Mouse (Mus musculus): Measurements from ENCODE around the gene Actrt2. TPM values are rescaled to one million over a fixed set of nuclear protein-coding genes. Genes with fewer than 3 reads are reported as not detected.
A peak's percentile ranks its signal among the peaks of the same experiment; 100 is the strongest.

Actrt2 gene
- polyA plus RNA-seq, 1 experiment from 2014 or later: not detected

- Histone ChIP-seq H3K27ac (replicated peaks) (0 out of 2 replicates have a peak overlapping the region, but pooled peaks have one; percentile 21), H3K4me3 (no peak overlapping the region), H3K27me3 (peaks cover 14% of the 10 kb centered on the region; the same call in 1 of the 2 replicates), H3K9ac (no peak overlapping the region), H3K36me3 (no peaks in the 10 kb centered on the region), H3K9me3 (no peaks in the 10 kb centered on the region), H3K4me1 (replicated peaks) (peaks cover 14% of the 10 kb centered on the region), H3K4me2 (0 out of 2 replicates have a peak overlapping the region, but pooled peaks have one; percentile 32)
- ATAC-seq (ENCODE audit: low FRiP score, low read depth): no peak
- WGBS: 48% methylated on average over 10 of the region's 10 CpGs
Measured at GRCm38 (mm10) chr4:154675441-154676000, 7.9 kb upstream of the Actrt2 start.

- no peak for ATAC-seq (ENCODE audit: low FRiP score, low read depth)
- no peak overlapping the region for H3K4me3 ChIP-seq
- peak overlapping the region; percentile 32 for H3K4me2 ChIP-seq
- no peaks in the 10 kb centered on the region for H3K36me3 ChIP-seq
- no peaks in the 10 kb centered on the region for H3K9me3 ChIP-seq
- no peak overlapping the region for H3K9ac ChIP-seq
- peaks cover 14% of the 10 kb centered on the region for H3K4me1 ChIP-seq (replicated peaks)
- WGBS: 25% methylated on average over 15 of the region's 15 CpGs
- 0 out of 2 replicates have a peak overlapping the region, but pooled peaks have one; percentile 21 for H3K27ac ChIP-seq (replicated peaks)
- peaks cover 14% of the 10 kb centered on the region; the same call in 1 of the 2 replicates for H3K27me3 ChIP-seq
Measured at GRCm38 (mm10) chr4:154674966-154675365, 7.3 kb upstream of the Actrt2 start.

DNA sequence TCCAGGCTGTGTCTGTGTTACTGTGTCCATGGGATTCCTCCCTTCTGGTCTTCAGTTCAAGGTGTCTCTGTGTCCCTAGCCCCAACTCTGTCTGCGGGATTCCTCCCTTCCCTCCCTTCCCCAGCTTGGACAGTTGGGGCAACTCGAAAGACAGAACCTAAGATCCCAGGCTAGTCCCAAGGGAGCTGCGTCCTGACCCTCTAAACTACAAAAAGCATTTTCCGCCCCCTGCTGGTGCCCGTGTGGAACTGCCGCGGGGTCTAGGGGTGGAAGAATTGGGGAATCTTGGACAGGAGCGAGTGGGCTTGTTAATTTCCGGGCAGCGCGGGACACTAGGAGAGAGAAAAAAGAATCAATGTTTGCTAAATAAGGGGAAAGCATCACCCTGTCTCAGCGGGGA lies 6.9 kb upstream of the Actrt2 start:
- no peak overlapping the region for H3K27ac ChIP-seq (replicated peaks)
- no peak overlapping the region for H3K9ac ChIP-seq

DNA sequence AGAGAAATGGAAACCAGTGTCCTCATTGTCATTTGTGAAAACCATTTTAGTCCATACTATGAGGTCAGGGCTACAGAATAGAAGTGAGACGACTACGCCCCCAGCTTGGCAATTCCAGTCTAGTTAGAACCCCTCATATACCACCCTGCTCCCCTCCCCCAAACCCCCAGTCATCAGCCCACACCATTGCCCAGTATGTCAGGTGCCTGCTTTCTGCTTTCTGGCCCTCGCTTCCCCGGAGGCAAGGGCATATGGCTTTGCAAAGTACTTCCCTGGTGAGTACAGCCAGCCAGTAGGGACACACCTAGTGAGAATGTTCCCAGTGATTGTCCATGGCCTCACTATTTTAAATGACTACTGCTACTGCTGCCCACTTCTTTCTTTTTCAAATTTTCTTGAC lies 6.3 kb upstream of the Actrt2 start:
- no peak for ATAC-seq (ENCODE audit: low FRiP score, low read depth)
- peaks cover 14% of the 10 kb centered on the region for H3K4me1 ChIP-seq (replicated peaks)
- H3K27ac ChIP-seq (replicated peaks): no peak overlapping the region
- no peaks in the 10 kb centered on the region for H3K9me3 ChIP-seq
- H3K4me3 ChIP-seq: no peak overlapping the region
- peaks cover 14% of the 10 kb centered on the region; the same call in 1 of the 2 replicates for H3K27me3 ChIP-seq
- WGBS: 76% methylated on average over 4 of the region's 4 CpGs
- no peak overlapping the region for H3K9ac ChIP-seq
- no peaks in the 10 kb centered on the region for H3K36me3 ChIP-seq
- H3K4me2 ChIP-seq: no peak overlapping the region

More for the DNA sequence above, 6.9 kb upstream of the Actrt2 start:
- Histone ChIP-seq H3K27me3 (peaks cover 14% of the 10 kb centered on the region; the same call in 1 of the 2 replicates), H3K36me3 (no peaks in the 10 kb centered on the region), H3K4me3 (no peak overlapping the region), H3K4me1 (replicated peaks) (peaks cover 14% of the 10 kb centered on the region), H3K4me2 (peak overlapping the region; percentile 32), H3K9me3 (no peaks in the 10 kb centered on the region)
- 3% methylated on average over 12 of the region's 12 CpGs for WGBS
- ATAC-seq (ENCODE audit: low FRiP score, low read depth): no peak

DNA sequence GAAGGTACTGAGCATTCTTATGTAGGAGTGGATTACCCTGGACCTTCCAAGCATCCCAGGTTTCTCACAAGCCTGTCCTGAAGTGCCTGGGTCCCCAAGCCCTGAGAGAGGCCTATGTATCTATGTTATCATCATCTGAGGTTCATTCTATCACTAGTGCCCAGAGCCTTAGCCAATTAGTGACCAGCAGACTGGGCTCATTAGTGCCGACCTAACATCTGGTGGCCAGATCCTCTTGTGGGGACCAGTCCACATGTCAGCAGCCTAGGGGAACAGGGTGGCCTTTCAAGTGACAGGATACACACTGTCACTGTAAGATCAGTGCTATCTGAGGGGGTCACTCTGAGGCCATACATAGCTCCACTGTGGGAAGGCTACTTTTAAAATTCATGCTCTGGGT lies 4.4 kb upstream of the Actrt2 start:
- 65% methylated on average over 1 of the region's 1 CpGs for WGBS
- H3K27me3 ChIP-seq: peaks cover 14% of the 10 kb centered on the region; the same call in 1 of the 2 replicates
- H3K4me1 ChIP-seq (replicated peaks): peaks cover 14% of the 10 kb centered on the region

DNA sequence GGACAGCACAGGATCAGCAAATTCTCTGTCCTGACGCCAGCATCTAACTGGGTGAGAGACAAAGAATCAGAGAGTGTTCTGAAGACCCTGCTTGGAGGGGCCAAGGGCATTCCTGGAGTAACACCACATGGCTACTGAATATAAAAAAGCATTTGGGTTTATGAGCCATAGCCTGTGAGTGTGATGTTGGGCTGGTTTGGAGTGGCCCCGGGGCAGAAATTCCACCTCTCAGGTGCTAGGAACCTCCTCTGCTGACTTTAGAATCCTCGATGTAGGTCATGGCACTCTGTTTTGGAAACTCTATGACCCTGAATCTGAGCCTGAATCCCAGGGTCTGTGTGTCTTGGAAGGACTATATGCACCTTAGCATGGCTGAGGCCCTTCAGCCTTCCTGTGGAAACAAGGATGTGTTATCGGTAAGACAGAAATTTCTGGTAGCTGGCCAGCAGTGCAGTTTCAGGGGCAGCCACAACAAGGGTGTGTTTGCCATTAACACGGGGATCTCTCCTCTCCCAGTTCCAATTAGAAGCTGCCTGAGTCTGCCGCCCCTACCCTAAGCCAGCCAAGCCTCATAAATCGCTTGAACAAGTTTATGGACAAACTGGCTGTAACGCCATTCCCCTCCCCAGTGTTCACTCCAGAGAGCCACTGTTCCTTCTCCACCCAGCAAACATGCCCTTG lies 3.7 kb upstream of the Actrt2 start:
- 80% methylated on average over 8 of the region's 8 CpGs for WGBS
- H3K27ac ChIP-seq (replicated peaks): no peak overlapping the region
- no peak overlapping the region for H3K4me2 ChIP-seq
- H3K9ac ChIP-seq: no peak overlapping the region
- H3K9me3 ChIP-seq: no peaks in the 10 kb centered on the region
- no peaks in the 10 kb centered on the region for H3K36me3 ChIP-seq
- peaks cover 14% of the 10 kb centered on the region for H3K4me1 ChIP-seq (replicated peaks)
- no peak for ATAC-seq (ENCODE audit: low FRiP score, low read depth)
- H3K27me3 ChIP-seq: peaks cover 14% of the 10 kb centered on the region; the same call in 1 of the 2 replicates
- H3K4me3 ChIP-seq: no peak overlapping the region

More for the DNA sequence above, 4.4 kb upstream of the Actrt2 start:
- Histone ChIP-seq H3K9ac (no peak overlapping the region), H3K4me3 (no peak overlapping the region), H3K27ac (replicated peaks) (no peak overlapping the region), H3K36me3 (no peaks in the 10 kb centered on the region), H3K4me2 (no peak overlapping the region), H3K9me3 (no peaks in the 10 kb centered on the region)
- ATAC-seq (ENCODE audit: low FRiP score, low read depth): no peak

DNA sequence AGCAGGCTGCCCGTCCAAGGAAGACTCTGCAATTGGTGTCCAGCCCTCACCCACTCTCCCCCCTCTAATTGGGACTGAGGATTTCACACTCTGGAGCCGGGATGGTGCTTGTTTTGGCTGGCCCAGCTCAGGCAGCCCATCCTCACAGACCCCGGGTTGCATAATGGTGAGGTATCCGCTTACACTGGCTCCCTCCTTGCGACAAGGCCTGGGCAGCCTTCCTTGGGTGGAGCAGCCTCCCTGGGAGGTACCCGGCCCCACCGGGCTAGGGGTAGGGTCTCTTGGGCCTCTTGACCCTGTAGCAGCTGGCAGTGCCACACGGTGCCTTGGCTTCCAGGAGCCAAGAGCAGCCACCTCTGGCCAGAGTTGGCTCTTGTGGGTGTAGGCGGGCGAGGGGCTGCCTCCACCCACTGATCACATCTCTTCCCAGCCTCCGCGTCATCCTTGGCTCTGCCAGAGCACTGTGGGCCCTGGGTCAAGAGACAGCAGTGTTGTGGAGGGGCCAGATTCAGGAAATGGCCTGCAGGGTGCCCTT lies 4.9 kb downstream of the Actrt2 start:
- no peak for ATAC-seq (ENCODE audit: low FRiP score, low read depth)
- no peaks in the 10 kb centered on the region for H3K4me1 ChIP-seq (replicated peaks)
- 67% methylated on average over 12 of the region's 12 CpGs for WGBS
- H3K27me3 ChIP-seq: 0 out of 2 replicates have a peak, but pooled peaks cover 8% of the 10 kb centered on the region
- no peak overlapping the region for H3K4me3 ChIP-seq
- no peak overlapping the region for H3K4me2 ChIP-seq
- H3K36me3 ChIP-seq: no peaks in the 10 kb centered on the region
- H3K27ac ChIP-seq (replicated peaks): no peak overlapping the region
- H3K9me3 ChIP-seq: no peaks in the 10 kb centered on the region
- no peak overlapping the region for H3K9ac ChIP-seq

- no peak overlapping the region for H3K27ac ChIP-seq (replicated peaks)
- H3K9ac ChIP-seq: no peak overlapping the region
- H3K27me3 ChIP-seq: 0 out of 2 replicates have a peak, but pooled peaks cover 8% of the 10 kb centered on the region
- H3K9me3 ChIP-seq: no peaks in the 10 kb centered on the region
- H3K4me2 ChIP-seq: no peak overlapping the region
- ATAC-seq (ENCODE audit: low FRiP score, low read depth): no peak
- H3K36me3 ChIP-seq: no peaks in the 10 kb centered on the region
- WGBS: 48% methylated on average over 6 of the region's 6 CpGs
- H3K4me3 ChIP-seq: no peak overlapping the region
- no peaks in the 10 kb centered on the region for H3K4me1 ChIP-seq (replicated peaks)
Measured at GRCm38 (mm10) chr4:154661256-154661655, 6.4 kb downstream of the Actrt2 start.

DNA sequence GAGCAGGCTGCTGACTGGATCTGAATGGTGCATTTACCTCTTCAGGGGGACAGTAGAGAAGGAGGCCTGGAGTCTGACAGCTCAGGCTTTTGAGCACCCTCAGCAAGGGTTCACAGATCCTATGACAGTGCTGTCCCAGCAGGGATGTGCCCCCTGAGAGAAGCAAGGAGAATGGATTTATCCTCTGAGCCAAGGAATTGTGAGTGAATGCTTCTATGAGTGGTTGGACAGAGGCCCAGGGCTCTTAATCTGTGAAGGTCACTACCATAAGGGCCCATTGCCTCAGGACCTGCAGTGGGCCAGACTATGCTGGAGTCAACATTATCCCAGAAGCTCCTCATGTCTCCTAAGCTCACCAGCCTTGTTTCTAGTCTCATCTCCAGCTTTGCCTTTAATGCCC lies 7.6 kb downstream of the Actrt2 start:
- H3K36me3 ChIP-seq: no peaks in the 10 kb centered on the region
- no peak overlapping the region for H3K4me3 ChIP-seq
- no peak overlapping the region for H3K4me2 ChIP-seq
- H3K9me3 ChIP-seq: no peaks in the 10 kb centered on the region
- no peak overlapping the region for H3K27ac ChIP-seq (replicated peaks)
- 0 out of 2 replicates have a peak, but pooled peaks cover 8% of the 10 kb centered on the region for H3K27me3 ChIP-seq
- ATAC-seq (ENCODE audit: low FRiP score, low read depth): no peak
- no peaks in the 10 kb centered on the region for H3K4me1 ChIP-seq (replicated peaks)
- H3K9ac ChIP-seq: no peak overlapping the region

GRCm38 (mm10) chr4:154655134-154655910 lies 12.3 kb downstream of the Actrt2 start:
- Histone ChIP-seq H3K4me3 (no peak overlapping the region), H3K27me3 (peaks cover 12% of the 10 kb centered on the region; the same call in 1 of the 2 replicates), H3K27ac (replicated peaks) (no peak overlapping the region), H3K9ac (no peak overlapping the region), H3K36me3 (no peaks in the 10 kb centered on the region), H3K4me1 (replicated peaks) (0 out of 2 replicates have a peak, but pooled peaks cover 5% of the 10 kb centered on the region), H3K4me2 (no peak overlapping the region), H3K9me3 (no peaks in the 10 kb centered on the region)
- 70% methylated on average over 15 of the region's 15 CpGs for WGBS
- ATAC-seq (ENCODE audit: low FRiP score, low read depth): no peak

GRCm38 (mm10) chr4:154652494-154652893 lies 15.2 kb downstream of the Actrt2 start:
- H3K9me3 ChIP-seq: no peaks in the 10 kb centered on the region
- H3K27ac ChIP-seq (replicated peaks): no peak overlapping the region
- H3K36me3 ChIP-seq: no peaks in the 10 kb centered on the region
- H3K27me3 ChIP-seq: peaks cover 15% of the 10 kb centered on the region
- H3K4me1 ChIP-seq (replicated peaks): 0 out of 2 replicates have a peak, but pooled peaks cover 5% of the 10 kb centered on the region
- no peak overlapping the region for H3K9ac ChIP-seq
- H3K4me3 ChIP-seq: no peak overlapping the region
- no peak for ATAC-seq (ENCODE audit: low FRiP score, low read depth)
- no peak overlapping the region for H3K4me2 ChIP-seq
- 12% methylated on average over 5 of the region's 5 CpGs for WGBS
